Mouse (Mus musculus): ENCODE measurements around the gene Tmod3. TPM values are rescaled to one million over a fixed set of nuclear protein-coding genes. Genes with fewer than 3 reads are reported as not detected.

Tmod3 gene
- polyA plus RNA-seq, 1 experiment from 2014 or later, result 83.8 TPM

DNA sequence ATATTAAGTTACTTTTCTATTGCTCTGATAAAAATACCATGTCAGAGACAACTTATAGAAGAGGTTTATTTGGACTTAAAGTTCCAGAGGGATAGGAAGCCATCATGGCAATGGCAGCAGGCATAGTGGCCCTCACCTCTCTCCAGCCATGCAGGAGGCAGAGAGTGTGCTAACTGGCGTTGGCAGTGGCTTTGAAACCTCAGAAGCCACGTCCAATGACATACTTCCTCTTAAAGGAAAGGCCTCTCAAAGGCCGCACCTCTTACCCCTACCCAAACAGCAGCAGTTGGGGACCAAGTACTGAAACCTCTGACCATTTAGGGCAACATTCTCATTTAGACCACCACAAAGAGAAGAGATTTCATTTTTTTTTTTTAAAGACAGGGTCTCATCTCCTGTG is 82.2 kb downstream of the Tmod3 start:
- no peaks in the 10 kb centered on the region for H3K27me3 ChIP-seq (ENCODE audit: insufficient read depth, poor library complexity, severe bottlenecking)
- 0 out of 2 replicates have a peak, but pooled peaks cover 12% of the 10 kb centered on the region for H3K4me1 ChIP-seq (replicated peaks)
- H3K9me3 ChIP-seq, result no peaks in the 10 kb centered on the region
- H3K27ac ChIP-seq, result no peak overlapping the region
- no peak for DNase-seq (ENCODE audit: low spot score)
- WGBS, result 72% methylated on average over 3 of the region's 3 CpGs
- H3K4me3 ChIP-seq, result no peak overlapping the region
- peaks cover 38% of the 10 kb centered on the region for H3K36me3 ChIP-seq

DNA sequence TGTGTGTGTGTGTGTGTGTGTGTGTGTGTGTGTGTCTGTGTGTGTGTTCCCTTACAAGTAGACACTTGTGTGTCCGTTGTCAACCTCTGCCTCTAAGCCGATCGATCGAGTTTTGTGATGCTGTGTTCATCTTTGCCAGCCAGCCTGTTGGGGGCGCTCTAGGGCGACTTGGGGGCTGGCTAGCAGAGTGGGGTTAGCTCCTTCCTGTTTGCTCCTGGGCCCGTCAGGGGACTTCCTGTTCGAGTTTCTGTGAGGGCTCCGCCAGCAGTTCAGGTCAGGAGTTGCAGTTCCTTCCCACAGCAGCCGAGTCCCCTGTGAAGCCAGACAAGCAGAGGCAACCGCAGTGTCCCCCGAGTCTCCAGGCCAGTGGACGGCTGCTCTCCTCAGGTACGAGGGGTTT is 91.2 kb downstream of the Tmod3 start:
- no peak overlapping the region for H3K27ac ChIP-seq
- H3K4me1 ChIP-seq (replicated peaks), result no peaks in the 10 kb centered on the region
- H3K4me3 ChIP-seq, result no peak overlapping the region
- no peaks in the 10 kb centered on the region for H3K9me3 ChIP-seq
- WGBS, result 81% methylated on average over 14 of the region's 14 CpGs
- peaks cover 80% of the 10 kb centered on the region for H3K36me3 ChIP-seq
- DNase-seq (ENCODE audit: low spot score), result peak; percentile 23
- no peaks in the 10 kb centered on the region for H3K27me3 ChIP-seq (ENCODE audit: insufficient read depth, poor library complexity, severe bottlenecking)

DNA sequence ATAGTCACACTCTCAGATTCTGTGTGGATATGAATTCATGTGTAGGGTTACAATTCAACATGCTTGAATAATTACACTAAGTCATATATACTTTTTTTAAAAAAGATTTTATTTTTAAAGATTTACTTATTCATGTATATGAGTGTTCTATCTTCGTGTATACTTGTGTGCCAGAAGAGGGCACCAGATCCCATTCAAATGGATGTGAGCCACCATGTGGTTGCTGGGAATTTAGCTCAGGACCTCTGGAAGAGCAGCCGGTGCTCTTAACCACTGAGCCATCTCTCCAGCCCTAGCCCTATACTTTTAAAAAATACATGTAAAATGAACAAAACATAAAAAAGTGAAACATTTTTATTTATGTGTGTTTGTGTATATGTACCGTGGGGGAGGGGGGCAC is 91.9 kb downstream of the Tmod3 start:
- 97% methylated on average over 3 of the region's 3 CpGs for WGBS
- Histone ChIP-seq H3K9me3 (no peaks in the 10 kb centered on the region), H3K4me3 (no peak overlapping the region), H3K36me3 (peaks cover 80% of the 10 kb centered on the region), H3K4me1 (replicated peaks) (no peaks in the 10 kb centered on the region), H3K27ac (no peak overlapping the region), H3K27me3 (ENCODE audit: insufficient read depth, poor library complexity, severe bottlenecking) (no peaks in the 10 kb centered on the region)
- DNase-seq (ENCODE audit: low spot score), result no peak

DNA sequence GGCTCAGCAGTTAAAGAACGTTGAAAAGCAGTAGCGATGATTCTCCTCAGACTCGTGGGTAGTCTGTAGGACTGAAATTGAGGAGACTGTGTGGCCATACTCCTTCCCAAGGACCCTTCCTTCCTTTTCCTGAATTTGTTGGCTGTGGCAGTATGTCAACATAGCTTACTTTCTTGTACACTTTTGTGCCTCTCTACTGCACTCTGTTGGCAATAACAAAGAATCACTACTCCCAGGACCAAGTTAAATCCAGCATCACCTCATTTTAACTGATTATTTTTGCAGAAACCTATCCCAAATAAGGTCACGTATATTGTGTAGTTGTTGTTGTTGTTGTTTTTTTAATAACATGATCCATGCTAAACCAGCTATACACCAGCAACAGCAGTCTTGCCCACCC is 92.8 kb downstream of the Tmod3 start:
- Histone ChIP-seq H3K9me3 (no peaks in the 10 kb centered on the region), H3K4me3 (no peak overlapping the region), H3K27ac (no peak overlapping the region), H3K4me1 (replicated peaks) (no peaks in the 10 kb centered on the region), H3K27me3 (ENCODE audit: insufficient read depth, poor library complexity, severe bottlenecking) (no peaks in the 10 kb centered on the region), H3K36me3 (peaks cover 82% of the 10 kb centered on the region)
- no peak for DNase-seq (ENCODE audit: low spot score)
- WGBS, result 95% methylated on average over 4 of the region's 4 CpGs

DNA sequence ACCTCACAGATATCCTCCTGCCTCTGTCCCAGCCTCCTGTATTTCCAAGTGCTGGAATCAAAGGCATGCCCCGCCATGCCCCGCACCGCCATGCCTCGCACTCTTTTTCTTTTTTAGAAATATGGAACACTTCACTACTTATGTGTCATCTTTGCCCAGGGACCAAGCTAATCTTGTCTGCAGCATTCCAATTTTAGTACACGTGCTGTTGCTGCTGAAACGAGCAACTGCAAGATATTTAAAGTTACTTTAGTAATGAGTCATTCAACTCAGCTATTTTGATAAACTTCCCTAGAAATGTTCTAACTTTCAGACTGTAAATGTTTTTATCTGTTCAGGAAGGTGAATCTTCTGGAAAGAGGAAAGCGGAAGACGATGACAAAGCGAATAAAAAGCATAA is 93.6 kb downstream of the Tmod3 start:
- peaks cover 82% of the 10 kb centered on the region for H3K36me3 ChIP-seq
- 97% methylated on average over 9 of the region's 9 CpGs for WGBS
- DNase-seq (ENCODE audit: low spot score), result no peak
- no peaks in the 10 kb centered on the region for H3K9me3 ChIP-seq
- no peak overlapping the region for H3K27ac ChIP-seq
- H3K4me1 ChIP-seq (replicated peaks), result no peaks in the 10 kb centered on the region
- no peaks in the 10 kb centered on the region for H3K27me3 ChIP-seq (ENCODE audit: insufficient read depth, poor library complexity, severe bottlenecking)
- H3K4me3 ChIP-seq, result no peak overlapping the region

DNA sequence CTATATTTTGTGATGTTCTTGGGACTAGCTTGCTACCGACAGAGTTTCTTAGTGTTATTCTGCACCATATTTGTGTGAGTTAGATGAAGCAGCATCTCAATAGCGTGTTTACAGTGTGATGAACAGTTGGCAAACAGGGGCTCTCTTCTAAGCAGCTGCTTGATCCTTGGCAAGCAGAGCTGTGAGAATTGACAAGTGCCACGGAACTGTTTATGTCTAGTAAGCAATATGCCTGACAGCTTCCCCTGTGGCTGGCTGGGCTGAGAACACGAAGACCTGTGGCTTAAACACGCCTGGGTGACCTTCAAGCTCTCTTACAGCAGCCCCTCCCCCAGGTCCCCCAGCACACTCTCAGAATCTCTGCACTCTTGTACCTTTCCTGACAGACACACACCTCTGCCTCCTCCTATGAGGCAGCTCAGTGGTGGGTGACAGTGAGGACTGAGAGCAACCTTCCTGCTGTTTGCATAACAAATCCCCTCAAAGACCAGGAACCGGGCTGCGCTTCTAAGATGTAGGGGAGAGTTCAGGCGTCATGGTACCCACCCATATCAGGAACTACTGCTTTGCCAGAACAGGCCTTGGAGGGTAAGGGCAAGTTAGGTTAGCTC is 96.3 kb downstream of the Tmod3 start:
- no peak for DNase-seq (ENCODE audit: low spot score)
- Histone ChIP-seq H3K9me3 (no peaks in the 10 kb centered on the region), H3K27ac (no peak overlapping the region), H3K27me3 (ENCODE audit: insufficient read depth, poor library complexity, severe bottlenecking) (no peaks in the 10 kb centered on the region), H3K4me1 (replicated peaks) (no peaks in the 10 kb centered on the region), H3K4me3 (no peak overlapping the region), H3K36me3 (peaks cover 98% of the 10 kb centered on the region)
- WGBS, result 87% methylated on average over 8 of the region's 8 CpGs

DNA sequence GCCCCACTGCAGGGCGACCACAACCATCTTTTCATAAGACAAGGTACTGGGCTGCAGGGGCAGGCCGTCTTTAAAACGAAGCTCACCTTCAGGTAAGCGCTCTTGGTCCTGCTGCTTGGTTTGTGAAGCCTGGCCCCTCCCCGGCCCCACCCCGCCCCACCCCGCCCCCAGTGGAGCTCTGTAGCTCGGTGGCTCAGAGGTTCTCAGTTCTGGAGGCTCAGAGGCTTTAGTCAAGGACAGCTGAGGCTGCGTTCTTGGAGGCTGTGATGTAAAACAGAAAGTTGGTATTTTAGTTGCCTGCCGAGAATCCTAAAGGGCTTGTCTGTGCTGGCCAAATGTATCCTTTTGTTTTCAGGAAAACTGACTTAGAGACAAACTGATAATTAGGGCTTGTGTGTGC is 103.8 kb downstream of the Tmod3 start:
- H3K36me3 ChIP-seq, result peaks cover 98% of the 10 kb centered on the region
- no peak overlapping the region for H3K4me3 ChIP-seq
- DNase-seq (ENCODE audit: low spot score), result no peak
- no peak overlapping the region for H3K27ac ChIP-seq
- H3K4me1 ChIP-seq (replicated peaks), result no peaks in the 10 kb centered on the region
- no peaks in the 10 kb centered on the region for H3K9me3 ChIP-seq
- no peaks in the 10 kb centered on the region for H3K27me3 ChIP-seq (ENCODE audit: insufficient read depth, poor library complexity, severe bottlenecking)
- WGBS, result 88% methylated on average over 10 of the region's 10 CpGs

DNA sequence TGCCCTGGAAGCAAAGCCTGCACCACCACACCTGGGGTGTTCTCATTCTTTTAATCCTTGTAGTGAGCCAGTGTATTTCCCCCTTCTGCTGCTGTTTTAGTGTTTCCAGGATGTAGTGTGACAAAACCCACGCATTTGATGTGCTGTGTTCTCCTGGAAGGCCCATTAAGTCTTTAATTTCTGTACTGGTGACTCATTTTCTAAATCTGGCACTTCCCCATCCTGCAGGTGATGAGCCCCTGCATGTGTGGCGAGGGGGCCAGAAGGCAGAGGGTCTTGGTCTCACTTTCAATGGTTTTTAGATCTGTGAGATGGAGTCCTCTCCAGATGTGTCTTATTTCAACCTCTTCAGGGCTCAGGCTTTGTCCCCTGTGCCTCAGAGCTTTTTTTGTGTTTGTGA is 105.5 kb downstream of the Tmod3 start:
- peaks cover 95% of the 10 kb centered on the region for H3K36me3 ChIP-seq

DNA sequence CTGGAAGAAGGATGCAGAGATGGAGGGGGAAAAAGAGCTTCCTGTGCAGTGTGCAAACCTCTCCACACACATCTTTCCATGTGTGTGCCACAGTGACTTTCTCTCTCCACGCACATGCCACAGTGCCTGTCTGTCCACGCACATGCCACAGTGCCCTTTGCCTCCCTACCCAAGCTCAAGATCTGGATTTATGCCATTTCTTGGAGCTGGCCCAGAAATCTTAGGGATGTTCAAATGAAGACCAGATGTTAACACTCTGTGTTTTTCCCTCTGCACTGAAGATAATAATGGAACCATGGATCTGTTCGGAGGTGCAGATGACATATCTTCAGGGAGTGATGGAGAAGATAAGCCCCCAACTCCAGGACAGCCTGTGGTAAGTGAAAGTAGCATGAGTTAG is 111.4 kb downstream of the Tmod3 start:
- H3K27me3 ChIP-seq (ENCODE audit: insufficient read depth, poor library complexity, severe bottlenecking), result no peaks in the 10 kb centered on the region
- peaks cover 2% of the 10 kb centered on the region; the same call in 1 of the 2 replicates for H3K4me1 ChIP-seq (replicated peaks)
- H3K9me3 ChIP-seq, result no peaks in the 10 kb centered on the region
- no peak overlapping the region for H3K4me3 ChIP-seq
- no peak for DNase-seq (ENCODE audit: low spot score)
- H3K36me3 ChIP-seq, result peaks cover 84% of the 10 kb centered on the region
- WGBS, result 96% methylated on average over 3 of the region's 3 CpGs
- H3K27ac ChIP-seq, result no peak overlapping the region

More for the DNA sequence above, 105.5 kb downstream of the Tmod3 start:
- 93% methylated on average over 2 of the region's 2 CpGs for WGBS
- no peak overlapping the region for H3K27ac ChIP-seq
- no peaks in the 10 kb centered on the region for H3K9me3 ChIP-seq
- DNase-seq (ENCODE audit: low spot score), result no peak
- H3K4me3 ChIP-seq, result no peak overlapping the region
- H3K4me1 ChIP-seq (replicated peaks), result no peaks in the 10 kb centered on the region
- H3K27me3 ChIP-seq (ENCODE audit: insufficient read depth, poor library complexity, severe bottlenecking), result no peaks in the 10 kb centered on the region

Other genes starting within 250 kb of the Tmod3 start
- gene Bcl2l10, start 211.9 kb downstream of the Tmod3 start, polyA plus RNA-seq (2016; fragmentation: Nextera tagmentation; extraction: Ambion mirVana), result not detected in 2 replicates
- gene Mapk6, start 149.7 kb downstream of the Tmod3 start, polyA plus RNA-seq (2016; fragmentation: Nextera tagmentation; extraction: Ambion mirVana), result 134 and 146 TPM in 2 replicates
- gene Leo1, start 118.1 kb downstream of the Tmod3 start, polyA plus RNA-seq (2016; fragmentation: Nextera tagmentation; extraction: Ambion mirVana), result 38.4 and 51.6 TPM in 2 replicates
- gene Tmod2, start 51.7 kb upstream of the Tmod3 start, polyA plus RNA-seq (2016; fragmentation: Nextera tagmentation; extraction: Ambion mirVana), result 36.5 and 48.4 TPM in 2 replicates
- gene Lysmd2, start 66.1 kb upstream of the Tmod3 start, polyA plus RNA-seq (2016; fragmentation: Nextera tagmentation; extraction: Ambion mirVana), result 10.3 and 13.2 TPM in 2 replicates
- 26.2 and 56.0 TPM in 2 replicates for gene Scg3, start 124.4 kb upstream of the Tmod3 start, polyA plus RNA-seq (2016; fragmentation: Nextera tagmentation; extraction: Ambion mirVana)
- 2.1 and 2.9 TPM in 2 replicates for gene Bmp5, start 215.7 kb upstream of the Tmod3 start, polyA plus RNA-seq (2016; fragmentation: Nextera tagmentation; extraction: Ambion mirVana)